Mouse (Mus musculus) mouse trophoblast stem cell (cell line): ENCODE data around the gene Vps35l.

ENCODE experiments used
- in situ Hi-C, 2 experiments: fragments of 300-500 bp; cut with MseI, MboI; formaldehyde crosslinking; loops; 2 replicates in 1 of 2; 3 replicates in 1 of 2; pipeline ENCODE4 v1.15.1; 2025

Vps35l gene

GRCm38 (mm10) chr7:118776491-118776890, 36.5 kb downstream of the Vps35l start:
- in situ Hi-C loops: no loop called here

- in situ Hi-C loops: no loop called here
Measured at GRCm38 (mm10) chr7:118777598-118778394, 37.8 kb downstream of the Vps35l start.

GRCm38 (mm10) chr7:118778561-118778960, 38.5 kb downstream of the Vps35l start:
- in situ Hi-C loops: no loop called here

GRCm38 (mm10) chr7:118783305-118784001, 43.4 kb downstream of the Vps35l start:
- in situ Hi-C loops: no loop called here

- in situ Hi-C loops: no loop called here
Measured at GRCm38 (mm10) chr7:118786091-118786490, 46.1 kb downstream of the Vps35l start.

- in situ Hi-C loops: no loop called here
Measured at GRCm38 (mm10) chr7:118787326-118787725, 47.3 kb downstream of the Vps35l start.

- in situ Hi-C loops: no loop called here
Measured at GRCm38 (mm10) chr7:118788481-118788880, 48.5 kb downstream of the Vps35l start.

- in situ Hi-C loops: no loop called here
Measured at GRCm38 (mm10) chr7:118790292-118790691, 50.3 kb downstream of the Vps35l start.

- in situ Hi-C loops: no loop called here
Measured at GRCm38 (mm10) chr7:118793899-118794298, 53.9 kb downstream of the Vps35l start.

GRCm38 (mm10) chr7:118795779-118796178, 55.8 kb downstream of the Vps35l start:
- in situ Hi-C loops: no loop called here

GRCm38 (mm10) chr7:118796838-118797237, 56.8 kb downstream of the Vps35l start:
- in situ Hi-C loops: no loop called here

- in situ Hi-C loops: no loop called here
Measured at GRCm38 (mm10) chr7:118797600-118797999, 57.6 kb downstream of the Vps35l start.

GRCm38 (mm10) chr7:118798105-118798570, 58.1 kb downstream of the Vps35l start:
- in situ Hi-C loops: no loop called here

GRCm38 (mm10) chr7:118800112-118800734, 60.2 kb downstream of the Vps35l start:
- in situ Hi-C loops: no loop called here

- in situ Hi-C loops: no loop called here
Measured at GRCm38 (mm10) chr7:118801791-118802190, 61.8 kb downstream of the Vps35l start.

- in situ Hi-C loops: no loop called here
Measured at GRCm38 (mm10) chr7:118803425-118803824, 63.4 kb downstream of the Vps35l start.

GRCm38 (mm10) chr7:118806631-118807411, 66.8 kb downstream of the Vps35l start:
- in situ Hi-C loops: no loop called here

GRCm38 (mm10) chr7:118807899-118808298, 67.9 kb downstream of the Vps35l start:
- in situ Hi-C loops: no loop called here

- in situ Hi-C loops: no loop called here
Measured at GRCm38 (mm10) chr7:118811407-118812106, 71.5 kb downstream of the Vps35l start.

GRCm38 (mm10) chr7:118813592-118813991, 73.6 kb downstream of the Vps35l start:
- in situ Hi-C loops: no loop called here

- in situ Hi-C loops: no loop called here
Measured at GRCm38 (mm10) chr7:118816275-118816674, 76.2 kb downstream of the Vps35l start.
